Mouse (Mus musculus) T-helper 17 cell (primary cell): Measurements from ENCODE around the gene Asic5.

ENCODE experiments used
- in situ Hi-C, 2 experiments: fragments of 300-600 bp; cut with MboI, MseI; formaldehyde crosslinking; loops; 1 replicate in 1 of 2; 2 replicates in 1 of 2; pipeline ENCODE4 v1.15.1; 2025; ENCODE audit warnings: high pct_unique_total_duplicates in 2 of 2

The Asic5 gene

DNA sequence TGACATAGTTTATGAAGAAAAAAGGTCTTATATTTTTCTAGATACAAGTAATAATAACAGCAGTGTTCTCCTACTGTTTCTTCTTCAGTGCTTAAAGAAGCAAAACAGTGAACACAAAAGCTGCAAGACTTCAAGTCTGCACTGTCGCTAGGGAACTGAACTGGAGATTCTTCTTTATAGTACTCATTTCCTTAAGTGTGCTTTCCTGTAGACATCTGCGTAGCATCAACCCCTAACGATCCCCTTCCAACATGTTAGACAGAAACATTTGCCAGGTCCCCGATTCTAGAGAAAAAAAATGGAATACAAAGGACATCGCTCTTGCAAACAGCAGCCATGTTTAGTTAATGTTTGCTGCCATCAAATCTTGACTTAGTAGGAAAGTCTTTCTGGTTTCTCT lies 85.7 kb downstream of the Asic5 start:
- in situ Hi-C loops = no loop called here
